Mouse (Mus musculus) heart, embryonic 13.5 days (tissue): ENCODE measurements around the gene Zp1. TPM values are rescaled to one million over a fixed set of nuclear protein-coding genes. Genes with fewer than 3 reads are reported as not detected.

Source experiments
- ATAC-seq: fragments of 200-750 bp; cut with Nextera tagmentation; 2 replicates; pipeline ENCODE4 v1.8.0; 2017; ENCODE audit warnings: moderate TSS enrichment; ENCODE audit not compliant: insufficient number of reproducible peaks, low FRiP score, low TSS enrichment; ENCODE audit errors: extremely low read depth
- H3K27ac ChIP-seq: fragments of 300-500 bp; sonication (generic); replicated peaks from 2 replicates; pipeline ENCODE4 v1.5.1; 2015; ENCODE audit warnings: moderate library complexity, mild to moderate bottlenecking, inconsistent platforms
- H3K27me3 ChIP-seq: fragments of 300-500 bp; sonication (generic); replicated peaks from 2 replicates; pipeline ENCODE4 v1.6.1; 2015; ENCODE audit warnings: mild to moderate bottlenecking, inconsistent platforms
- H3K36me3 ChIP-seq: fragments of 300-500 bp; sonication (generic); 2 replicates; pipeline ENCODE4 v1.6.1; 2015; ENCODE audit warnings: mild to moderate bottlenecking, inconsistent platforms
- H3K4me1 ChIP-seq: fragments of 300-500 bp; sonication (generic); 2 replicates; pipeline ENCODE4 v1.6.1; 2015; ENCODE audit warnings: inconsistent platforms
- H3K4me2 ChIP-seq: fragments of 300-500 bp; sonication (generic); 2 replicates; pipeline ENCODE4 v1.6.1; 2015; ENCODE audit warnings: inconsistent platforms, mild to moderate bottlenecking, moderate library complexity
- H3K4me3 ChIP-seq: fragments of 300-500 bp; sonication (generic); 2 replicates; pipeline ENCODE4 v1.5.1; 2015; ENCODE audit warnings: moderate library complexity, mild to moderate bottlenecking, inconsistent platforms
- H3K9ac ChIP-seq: fragments of 300-500 bp; sonication (generic); 2 replicates; pipeline ENCODE4 v1.6.1; 2015; ENCODE audit warnings: inconsistent platforms, mild to moderate bottlenecking, moderate library complexity
- H3K9me3 ChIP-seq: fragments of 300-500 bp; sonication (generic); 2 replicates; pipeline ENCODE4 v1.6.1; 2016; ENCODE audit warnings: inconsistent platforms
- WGBS: fragments of 180-500 bp; shearing (Covaris S2); methylation state at CpG from one replicate; pipeline ENCODE4 v1.1.7; 2015; ENCODE audit warnings: mixed read lengths; 5-methylcytosine and 5-hydroxymethylcytosine counted together
- polyA plus RNA-seq: library from polyadenylated mRNA; unstranded; fragments of >200 nt; fragmentation: Nextera tagmentation; extraction: Ambion mirVana; gene quantifications from 2 replicates; pipeline ENCODE4 v1.2.1, GENCODE M21; 2015

The Zp1 gene
- polyA plus RNA-seq, 1 experiment from 2014 or later = not detected

DNA sequence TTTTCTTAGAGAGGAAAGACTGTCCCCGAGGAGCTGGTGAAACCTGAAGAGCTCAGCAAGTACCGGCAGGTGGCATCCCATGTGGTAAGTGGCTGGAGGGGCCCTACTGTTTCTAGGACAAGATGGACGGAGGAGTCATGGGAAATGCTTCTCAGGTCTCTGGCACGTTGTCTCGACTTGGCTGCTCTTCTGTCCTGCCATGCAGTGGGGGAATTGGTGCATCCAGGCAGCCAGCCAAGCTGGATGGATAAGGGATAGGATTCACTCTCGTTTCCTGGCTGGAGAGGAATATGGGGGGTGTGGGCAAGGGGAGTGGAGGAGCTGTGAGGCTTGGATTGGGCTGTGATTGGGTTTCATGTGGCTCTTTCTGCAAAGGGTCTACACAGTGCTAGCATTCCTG, 20.1 kb downstream of the Zp1 start:
- no peak overlapping the region for H3K4me2 ChIP-seq
- ATAC-seq = no peak
- H3K9me3 ChIP-seq = no peaks in the 10 kb centered on the region
- no peak overlapping the region for H3K4me3 ChIP-seq
- no peak overlapping the region for H3K9ac ChIP-seq
- WGBS = 64% methylated on average over 6 of the region's 6 CpGs
- H3K36me3 ChIP-seq = peaks cover 80% of the 10 kb centered on the region
- H3K27me3 ChIP-seq = no peaks in the 10 kb centered on the region
- peaks cover 42% of the 10 kb centered on the region for H3K4me1 ChIP-seq
- H3K27ac ChIP-seq = no peak overlapping the region

DNA sequence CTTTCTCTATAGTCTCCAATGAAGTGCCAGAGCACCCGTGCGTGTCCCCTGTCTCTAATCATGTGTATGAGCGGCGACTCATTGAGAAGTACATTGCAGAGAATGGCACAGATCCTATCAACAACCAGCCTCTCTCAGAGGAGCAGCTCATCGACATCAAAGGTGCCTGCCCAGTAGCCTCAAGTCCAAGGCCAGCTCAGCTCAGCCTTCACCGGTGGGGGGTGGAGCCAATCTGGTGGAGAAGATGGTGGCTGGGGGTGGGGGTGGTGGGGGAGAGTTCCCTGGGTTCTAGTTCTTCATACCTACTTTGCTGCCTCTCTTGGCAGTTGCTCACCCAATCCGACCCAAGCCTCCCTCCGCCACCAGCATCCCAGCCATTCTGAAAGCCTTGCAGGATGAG, 22.9 kb downstream of the Zp1 start:
- peaks cover 52% of the 10 kb centered on the region for H3K36me3 ChIP-seq
- 71% methylated on average over 8 of the region's 8 CpGs for WGBS
- peak overlapping the region; percentile 96 for H3K9ac ChIP-seq

DNA sequence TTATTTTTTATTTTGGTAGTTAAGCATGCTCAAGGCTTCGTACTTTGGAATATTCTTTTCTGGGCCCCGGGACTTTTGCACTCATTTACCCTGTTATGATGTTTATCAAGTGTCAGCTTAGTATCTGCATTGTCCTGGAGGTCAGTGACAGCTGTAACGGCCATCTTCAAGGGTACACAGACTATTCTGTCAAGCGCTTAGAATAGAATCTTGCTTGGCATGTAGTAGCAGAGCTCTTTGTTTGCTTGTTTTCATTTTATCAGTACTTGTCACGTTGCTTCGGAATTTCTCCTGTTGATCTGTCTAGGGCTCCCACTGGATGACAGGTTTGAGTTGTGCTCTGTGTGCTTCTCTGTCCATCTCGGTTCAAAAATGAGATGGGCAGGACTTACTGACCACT, 23.6 kb downstream of the Zp1 start:
- H3K9me3 ChIP-seq = no peaks in the 10 kb centered on the region
- peaks cover 34% of the 10 kb centered on the region for H3K4me1 ChIP-seq
- H3K9ac ChIP-seq = peak overlapping the region; percentile 96
- H3K36me3 ChIP-seq = peaks cover 46% of the 10 kb centered on the region
- H3K27ac ChIP-seq = peak overlapping the region; percentile 57
- H3K4me2 ChIP-seq = peak overlapping the region; percentile 76
- H3K4me3 ChIP-seq = peak overlapping the region; percentile 94
- ATAC-seq = no peak
- 40% methylated on average over 7 of the region's 7 CpGs for WGBS
- no peaks in the 10 kb centered on the region for H3K27me3 ChIP-seq

More for the DNA sequence above, 22.9 kb downstream of the Zp1 start:
- Histone ChIP-seq H3K4me1 (peaks cover 34% of the 10 kb centered on the region), H3K4me3 (peak overlapping the region; percentile 94; the same call in 1 of the 2 replicates), H3K9me3 (no peaks in the 10 kb centered on the region), H3K4me2 (peak overlapping the region; percentile 76), H3K27ac (peak overlapping the region; percentile 57; the same call in 1 of the 2 replicates), H3K27me3 (no peaks in the 10 kb centered on the region)
- no peak for ATAC-seq

DNA sequence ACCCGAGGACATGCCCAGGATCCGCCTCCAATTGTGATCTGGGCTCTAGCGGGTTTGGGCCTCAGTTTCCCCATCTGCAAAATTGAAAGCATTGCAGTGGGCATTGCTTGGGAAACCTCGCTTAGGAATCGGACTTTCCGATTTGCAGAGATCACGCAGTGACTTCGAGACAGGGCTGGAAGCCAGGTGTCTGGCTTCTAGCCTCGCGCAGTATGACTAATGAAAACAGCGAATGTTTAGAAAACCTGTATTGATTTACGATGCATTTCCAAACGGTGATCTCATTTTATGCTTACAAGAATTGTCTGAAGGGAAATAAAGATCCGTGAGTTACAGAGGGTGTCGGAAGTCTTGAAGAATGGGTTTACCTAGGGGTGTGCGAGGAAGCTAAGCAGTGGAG, 24.7 kb downstream of the Zp1 start:
- H3K4me1 ChIP-seq = peaks cover 35% of the 10 kb centered on the region
- H3K27me3 ChIP-seq = no peaks in the 10 kb centered on the region
- ATAC-seq = no peak
- peak overlapping the region; percentile 96 for H3K9ac ChIP-seq
- H3K4me3 ChIP-seq = peak overlapping the region; percentile 94
- peak overlapping the region; percentile 96 for H3K27ac ChIP-seq
- peaks cover 34% of the 10 kb centered on the region for H3K36me3 ChIP-seq
- H3K4me2 ChIP-seq = peak overlapping the region; percentile 76
- no peaks in the 10 kb centered on the region for H3K9me3 ChIP-seq
- WGBS = 2% methylated on average over 16 of the region's 16 CpGs

DNA sequence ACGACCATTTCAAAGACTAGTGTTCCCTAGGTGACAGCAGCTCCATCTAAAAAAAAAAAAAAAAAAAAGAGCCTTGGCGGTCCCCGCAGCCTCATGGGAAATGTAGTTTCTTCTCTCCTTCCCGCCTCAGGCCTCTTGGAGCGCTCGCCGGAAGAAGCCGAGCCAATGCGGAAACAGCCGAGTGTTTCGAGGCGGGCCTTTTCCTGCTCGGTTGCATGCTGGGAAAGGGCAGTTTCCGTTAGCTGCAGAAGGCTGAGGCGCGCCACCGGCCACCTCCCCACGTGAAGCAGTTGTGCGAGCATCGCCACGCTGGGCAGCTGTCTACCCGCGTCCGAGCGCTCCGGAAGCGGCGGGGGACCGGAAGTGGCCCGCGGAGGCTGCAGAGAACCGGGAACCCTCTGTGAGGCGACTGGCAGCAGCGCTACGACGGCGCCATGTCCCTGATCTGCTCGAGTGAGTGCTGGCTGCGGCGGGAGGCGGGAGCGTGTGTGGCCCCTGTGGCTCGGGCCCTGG, 25.4 kb downstream of the Zp1 start, which contains the start of gene Prpf19:
Gene Prpf19 (plus strand): TSS at position 216 of the 513 bp plus-strand sequence.
- under 1% methylated on average over 43 of the region's 43 CpGs for WGBS

DNA sequence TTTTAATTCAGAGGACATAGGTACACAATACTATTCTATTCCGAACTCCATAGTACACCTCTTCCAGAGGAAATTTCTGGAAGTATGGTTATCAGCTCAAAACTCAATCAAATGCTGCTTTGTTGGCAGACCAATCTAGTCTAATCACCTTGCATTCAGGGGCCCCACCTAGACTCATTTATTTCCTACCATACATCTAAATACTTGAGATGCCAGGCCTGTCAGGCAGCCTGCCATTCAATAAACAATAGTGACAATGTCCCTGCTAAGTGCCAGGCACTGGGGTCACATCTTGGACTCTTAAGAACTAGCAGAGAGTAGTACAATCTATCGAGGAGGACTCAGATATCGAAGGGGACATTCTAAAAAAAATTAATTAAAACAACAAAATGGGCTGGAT, 28.2 kb downstream of the Zp1 start:
- no peak for ATAC-seq
- H3K9me3 ChIP-seq = no peaks in the 10 kb centered on the region
- no peak overlapping the region for H3K9ac ChIP-seq
- no peak overlapping the region for H3K4me3 ChIP-seq
- H3K27me3 ChIP-seq = no peaks in the 10 kb centered on the region
- no peaks in the 10 kb centered on the region for H3K36me3 ChIP-seq
- H3K4me2 ChIP-seq = no peak overlapping the region
- peaks cover 23% of the 10 kb centered on the region for H3K4me1 ChIP-seq
- H3K27ac ChIP-seq = no peak overlapping the region
- 83% methylated on average over 3 of the region's 3 CpGs for WGBS

More for the DNA sequence above, 25.4 kb downstream of the Zp1 start, which contains the start of gene Prpf19:
- Histone ChIP-seq H3K9me3 (no peaks in the 10 kb centered on the region), H3K36me3 (peaks cover 28% of the 10 kb centered on the region), H3K9ac (peak within 1 kb of the TSS; percentile 96), H3K4me2 (peak within 1 kb of the TSS; percentile 76), H3K4me1 (peaks cover 32% of the 10 kb centered on the region), H3K27me3 (no peaks in the 10 kb centered on the region), H3K27ac (peak within 1 kb of the TSS; percentile 96), H3K4me3 (peak within 1 kb of the TSS; percentile 94)
- ATAC-seq = peak; percentile 92

DNA sequence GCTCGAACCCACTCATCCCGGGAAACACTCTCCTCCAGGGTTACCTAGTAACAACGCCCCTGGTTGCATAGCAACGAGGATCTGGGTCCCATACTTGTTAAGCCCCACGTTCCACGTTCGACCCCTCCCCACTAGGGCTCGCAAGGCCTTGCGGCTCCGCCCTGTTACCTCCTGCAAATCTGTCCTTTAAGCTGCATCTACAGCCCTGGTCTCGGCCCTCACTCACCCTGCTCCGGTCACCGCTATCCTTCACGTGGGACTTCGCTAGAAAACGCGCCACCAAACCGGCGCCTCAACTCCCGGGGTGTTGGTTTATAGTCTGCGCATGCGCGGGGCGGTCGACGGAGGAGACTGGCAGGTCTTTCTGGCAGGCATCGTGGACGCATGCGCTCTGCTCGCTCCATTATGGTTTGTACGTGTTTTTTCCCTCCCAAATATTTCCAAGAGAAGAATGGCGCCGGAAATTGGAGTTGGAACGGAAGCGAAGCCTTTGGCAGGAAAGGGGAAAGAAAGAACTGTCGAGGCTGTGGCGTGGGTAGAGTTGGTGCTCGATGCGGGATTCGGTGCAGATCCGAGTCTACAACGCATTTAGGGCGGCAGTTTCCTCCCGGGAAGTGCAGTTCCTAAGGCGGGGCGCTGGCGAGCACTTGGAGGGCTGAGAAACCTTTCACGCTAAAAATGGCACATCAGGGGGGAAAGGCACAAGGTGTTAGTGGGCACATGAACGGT, 38.8 kb downstream of the Zp1 start, which contains the start of gene Tmem109:
Gene Tmem109 (minus strand): TSS at position 576 of the 729 bp plus-strand sequence.
- Histone ChIP-seq H3K27me3 (no peaks in the 10 kb centered on the region), H3K36me3 (peaks cover 5% of the 10 kb centered on the region), H3K9me3 (peaks cover 24% of the 10 kb centered on the region), H3K4me2 (peak within 1 kb of the TSS; percentile 97), H3K4me1 (peaks cover 30% of the 10 kb centered on the region), H3K4me3 (peak within 1 kb of the TSS; percentile 72), H3K9ac (peak within 1 kb of the TSS; percentile 85), H3K27ac (peak within 1 kb of the TSS; percentile 88)
- peak; percentile 71 for ATAC-seq
- under 1% methylated on average over 49 of the region's 49 CpGs for WGBS

DNA sequence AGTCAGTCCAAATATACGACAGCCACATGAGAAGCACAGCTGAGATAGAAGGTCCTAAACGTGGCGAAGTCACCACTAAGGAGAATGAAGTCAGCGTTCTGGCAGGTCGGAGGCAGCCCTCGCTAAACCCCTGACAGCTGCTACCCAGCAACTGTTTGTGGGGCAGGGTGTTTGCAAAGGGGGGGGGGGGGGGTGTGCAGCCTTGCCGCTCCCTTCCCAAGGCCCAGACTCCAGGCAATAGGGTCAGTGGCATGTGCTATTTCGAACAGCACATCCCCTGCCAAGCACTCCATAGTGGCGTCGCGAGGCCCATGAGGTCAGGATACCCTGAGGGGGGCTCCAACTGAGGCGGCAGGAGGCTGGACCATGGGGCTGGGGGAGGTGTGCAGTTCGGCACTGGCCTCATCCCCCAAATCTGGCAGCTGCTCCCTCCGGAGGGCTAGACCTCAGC, 39.4 kb downstream of the Zp1 start:
- H3K27me3 ChIP-seq = no peaks in the 10 kb centered on the region
- H3K9ac ChIP-seq = peak overlapping the region; percentile 85
- H3K9me3 ChIP-seq = peaks cover 21% of the 10 kb centered on the region
- peaks cover 5% of the 10 kb centered on the region for H3K36me3 ChIP-seq
- H3K27ac ChIP-seq = peak overlapping the region; percentile 88
- H3K4me1 ChIP-seq = peaks cover 30% of the 10 kb centered on the region
- ATAC-seq = peak; percentile 10; the same call in 1 of the 2 replicates
- WGBS = 3% methylated on average over 14 of the region's 14 CpGs
- peak overlapping the region; percentile 97 for H3K4me2 ChIP-seq
- peak overlapping the region; percentile 72 for H3K4me3 ChIP-seq

DNA sequence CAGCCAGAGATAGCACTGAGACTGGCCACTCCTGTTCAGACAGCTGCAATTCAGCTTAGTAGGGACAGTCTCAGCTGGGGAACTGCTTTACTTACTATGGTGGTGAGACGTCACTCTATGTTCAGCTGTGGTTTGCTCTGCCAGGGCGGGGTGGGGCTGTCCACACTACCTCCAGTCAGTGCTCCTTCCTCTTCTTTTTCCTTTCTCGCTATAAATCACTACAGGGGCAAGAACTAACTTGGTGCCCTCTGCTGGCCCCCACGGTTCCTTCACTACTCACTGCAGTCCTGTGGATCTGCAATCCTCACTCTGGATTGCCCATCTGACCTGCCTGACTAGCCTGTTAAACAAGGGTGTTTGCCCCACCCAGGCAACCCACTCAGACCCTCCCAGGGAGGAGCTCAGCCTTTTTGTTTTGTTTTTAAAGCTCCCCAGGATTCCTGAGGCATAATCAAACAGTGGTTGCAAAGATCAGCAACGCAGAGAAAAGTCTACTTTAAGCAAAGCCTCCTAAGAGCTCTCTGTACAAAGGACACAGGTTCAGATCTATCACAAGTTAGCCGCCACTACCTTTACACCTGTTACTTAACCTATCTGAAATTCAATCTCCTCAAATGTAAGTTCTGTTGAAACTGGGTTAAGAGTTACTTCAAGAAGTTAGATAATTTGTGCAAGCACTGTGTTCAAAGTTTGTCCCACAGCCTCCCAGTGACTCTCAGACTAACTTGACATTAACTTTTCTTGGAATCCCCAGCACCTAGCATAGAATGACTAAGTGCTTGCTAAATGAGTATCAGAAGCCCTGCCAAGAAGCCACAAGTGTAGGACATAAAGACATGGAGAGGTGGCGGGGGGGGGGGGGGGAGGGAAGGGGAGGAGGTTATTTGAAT, 40.1 kb downstream of the Zp1 start:
- peaks cover 5% of the 10 kb centered on the region for H3K36me3 ChIP-seq
- no peak for ATAC-seq
- H3K9me3 ChIP-seq = peaks cover 15% of the 10 kb centered on the region
- peak overlapping the region; percentile 85 for H3K9ac ChIP-seq
- peaks cover 30% of the 10 kb centered on the region for H3K4me1 ChIP-seq
- peak overlapping the region; percentile 72 for H3K4me3 ChIP-seq
- H3K27ac ChIP-seq = 0 out of 2 replicates have a peak overlapping the region, but pooled peaks have one; percentile 88
- WGBS = 55% methylated on average over 7 of the region's 7 CpGs
- H3K4me2 ChIP-seq = peak overlapping the region; percentile 97
- H3K27me3 ChIP-seq = no peaks in the 10 kb centered on the region

DNA sequence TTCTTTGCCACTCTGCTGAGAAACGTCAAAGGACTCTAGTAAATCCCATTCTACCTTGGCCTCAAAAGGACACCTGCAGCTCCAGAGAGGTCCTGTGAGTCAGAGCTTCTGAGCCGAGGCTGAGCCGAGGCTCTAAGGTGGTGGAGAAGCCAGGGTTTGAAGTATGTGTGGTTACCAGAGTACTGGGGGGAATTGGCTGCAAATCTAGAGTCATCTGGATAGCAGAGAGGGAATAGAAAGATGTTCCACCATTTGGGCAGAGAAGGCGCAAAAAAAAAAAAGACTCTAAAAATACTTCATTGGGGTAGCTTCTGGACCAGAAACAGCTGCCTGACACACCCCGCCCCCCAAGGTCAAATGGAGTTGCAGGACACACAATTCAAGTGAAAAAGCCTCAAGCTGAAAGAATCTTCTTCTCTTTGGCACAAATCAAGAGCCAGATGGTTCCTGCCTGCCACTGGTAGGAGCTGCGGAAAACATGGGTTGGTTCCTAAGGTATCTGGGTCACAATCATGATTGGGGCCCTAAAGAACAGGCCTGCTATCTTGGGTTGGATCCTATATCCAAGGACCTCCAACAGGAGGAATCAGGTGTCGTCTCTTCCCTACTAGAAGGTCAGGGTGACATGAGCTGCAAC, 42.1 kb downstream of the Zp1 start:
- no peak overlapping the region for H3K27ac ChIP-seq
- no peak overlapping the region for H3K4me2 ChIP-seq
- H3K36me3 ChIP-seq = peaks cover 17% of the 10 kb centered on the region
- peaks cover 1% of the 10 kb centered on the region; the same call in 1 of the 2 replicates for H3K9me3 ChIP-seq
- no peak overlapping the region for H3K9ac ChIP-seq
- WGBS = 83% methylated on average over 7 of the region's 7 CpGs
- H3K4me1 ChIP-seq = peaks cover 30% of the 10 kb centered on the region
- H3K4me3 ChIP-seq = no peak overlapping the region
- no peaks in the 10 kb centered on the region for H3K27me3 ChIP-seq
- ATAC-seq = no peak
